Comparison of ENCODE assay signal across 16 mouse cellular contexts in the genomic region with DNA sequence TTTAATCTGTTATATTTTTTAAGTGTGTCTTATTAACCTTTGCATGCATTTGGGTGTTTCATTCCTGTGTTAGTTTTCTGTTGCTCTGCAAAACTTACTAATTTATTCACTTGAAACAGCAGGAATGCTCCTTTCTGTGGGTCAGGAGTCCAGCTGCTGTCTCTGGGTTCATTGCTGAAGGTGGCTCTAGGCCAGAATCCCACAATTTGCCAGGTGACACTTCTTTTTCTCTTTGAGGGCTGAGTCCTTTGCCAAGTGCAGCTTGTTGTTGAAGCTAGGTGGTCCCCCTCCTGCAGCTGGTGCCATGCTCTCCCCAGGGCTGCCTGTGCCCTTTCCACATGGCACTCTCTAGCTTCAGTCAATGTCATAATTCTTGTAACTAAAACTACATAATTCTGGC.
"Had no signal": no experiment of that assay in that cellular context is flagged by ENCODE, and none has a peak within 500 bp of the region (broad histone marks: within the 10 kb centered on the region; RNA-seq: fewer than 3 reads in every experiment).

No protein-coding gene starts in this region.

- H3K27ac ChIP-seq: limb, embryonic 12.5 days; liver, embryonic 13.5 days; lung, embryonic 15.5 days; macrophage had no signal

- H3K4me3 ChIP-seq: limb, embryonic 12.5 days; liver, embryonic 13.5 days; lung, embryonic 15.5 days; megakaryocyte, embryonic 14.5 days had no signal

- H3K9ac ChIP-seq: limb, embryonic 12.5 days; liver, embryonic 13.5 days; liver, postnatal 0 days; lung, embryonic 15.5 days had no signal

- H3K27me3 ChIP-seq: limb, embryonic 12.5 days; liver, embryonic 13.5 days; lung, embryonic 15.5 days; megakaryocyte, embryonic 14.5 days had no signal

- H3K4me2 ChIP-seq: limb, embryonic 12.5 days; liver, embryonic 13.5 days; lung, embryonic 15.5 days; midbrain, embryonic 11.5 days had no signal

- ATAC-seq: inflammation-experienced regulatory T-cells, adult 6 months; intestine, postnatal 0 days; liver, postnatal 0 days; midbrain, embryonic 16.5 days had no signal

- H3K36me3 ChIP-seq: limb, embryonic 12.5 days; liver, embryonic 13.5 days; lung, embryonic 15.5 days had no signal

- H3K9me3 ChIP-seq: limb, embryonic 12.5 days; liver, embryonic 13.5 days; lung, embryonic 15.5 days had no signal

- H3K4me1 ChIP-seq: limb, embryonic 12.5 days; liver, embryonic 13.5 days; lung, embryonic 15.5 days; megakaryocyte, embryonic 14.5 days had no signal

- DNase-seq: liver; liver, embryonic 13.5 days; liver, postnatal 0 days; lung, postnatal 14 days; right cerebral cortex, adult 18-20 months; right cerebral cortex, postnatal 25 days; thymus, adult 18-20 months; thymus, postnatal 14 days had no signal
